Mouse (Mus musculus): Measurements from ENCODE around the gene Sf3a3.

The Sf3a3 gene

GRCm38 (mm10) chr4:124741376-124742343 is 27.1 kb downstream of the Sf3a3 start, which contains the start of gene Inpp5b:
TSS of gene Inpp5b (plus strand) at chr4:124741850.
- DNase-seq: peak; percentile 88

- no peak for DNase-seq
Observed at GRCm38 (mm10) chr4:124742839-124743238, 28.3 kb downstream of the Sf3a3 start.

- DNase-seq: no peak
Observed at GRCm38 (mm10) chr4:124746577-124746976, 32.0 kb downstream of the Sf3a3 start.

GRCm38 (mm10) chr4:124747851-124748250 is 33.3 kb downstream of the Sf3a3 start:
- DNase-seq: no peak

GRCm38 (mm10) chr4:124751300-124752250 is 37.0 kb downstream of the Sf3a3 start:
- DNase-seq: peak; percentile 97

- DNase-seq: no peak
Observed at GRCm38 (mm10) chr4:124752281-124753199, 38.0 kb downstream of the Sf3a3 start.

GRCm38 (mm10) chr4:124755526-124755925 is 41.0 kb downstream of the Sf3a3 start:
- DNase-seq: no peak

- DNase-seq: no peak
Observed at GRCm38 (mm10) chr4:124759305-124759811, 44.8 kb downstream of the Sf3a3 start.

GRCm38 (mm10) chr4:124761201-124761600 is 46.6 kb downstream of the Sf3a3 start:
- no peak for DNase-seq

GRCm38 (mm10) chr4:124762858-124763452 is 48.4 kb downstream of the Sf3a3 start:
- no peak for DNase-seq

- DNase-seq: no peak
Observed at GRCm38 (mm10) chr4:124765802-124766565, 51.4 kb downstream of the Sf3a3 start.

GRCm38 (mm10) chr4:124766566-124766940 is 52.0 kb downstream of the Sf3a3 start:
- no peak for DNase-seq

- no peak for DNase-seq
Observed at GRCm38 (mm10) chr4:124768963-124769591, 54.5 kb downstream of the Sf3a3 start.

GRCm38 (mm10) chr4:124770624-124771023 is 56.0 kb downstream of the Sf3a3 start:
- DNase-seq: peak; percentile 57

GRCm38 (mm10) chr4:124772125-124772524 is 57.5 kb downstream of the Sf3a3 start:
- DNase-seq: no peak

GRCm38 (mm10) chr4:124773449-124773848 is 58.9 kb downstream of the Sf3a3 start:
- no peak for DNase-seq

- no peak for DNase-seq
Observed at GRCm38 (mm10) chr4:124773995-124774394, 59.4 kb downstream of the Sf3a3 start.

- no peak for DNase-seq
Observed at GRCm38 (mm10) chr4:124774429-124774828, 59.9 kb downstream of the Sf3a3 start.

GRCm38 (mm10) chr4:124781361-124781760 is 66.8 kb downstream of the Sf3a3 start:
- DNase-seq: no peak
